Mouse (Mus musculus) megakaryocyte, embryonic 14.5 days (primary cell): ENCODE data around the gene Stx1a.

Source experiments
- FLI1 ChIP-seq: IDR thresholded peaks from 2 replicates; pipeline ENCODE4 v1.6.1; 2012; ENCODE audit warnings: low read length, inconsistent platforms, mixed read lengths
- GATA1 ChIP-seq: IDR thresholded peaks from 3 replicates; pipeline ENCODE4 v1.6.1; 2012; ENCODE audit warnings: mixed read lengths, low read length, inconsistent platforms, borderline replicate concordance

DNA sequence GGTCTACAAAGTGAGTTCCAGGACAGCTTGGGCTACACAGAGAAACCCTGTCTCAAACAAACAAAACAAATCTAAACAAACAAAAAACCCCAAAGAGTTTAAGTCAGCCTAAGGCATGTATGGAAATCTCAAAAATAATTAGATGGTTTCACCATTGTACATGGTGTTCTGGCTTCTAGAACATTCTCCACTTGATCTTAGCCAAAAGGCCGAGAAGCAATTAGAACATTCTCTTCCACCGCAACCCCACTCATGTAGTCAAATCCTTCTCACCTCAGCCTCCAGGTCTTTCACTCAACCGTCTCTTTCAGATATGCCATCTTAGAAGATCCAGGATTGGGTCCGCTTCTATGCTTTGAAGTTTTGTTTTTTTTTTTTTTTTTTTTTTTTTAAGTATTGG is 23.5 kb upstream of the Stx1a start:
- TF ChIP-seq GATA1 = no peak
- TF ChIP-seq FLI1 = no peak
